Mouse (Mus musculus) cerebellum, adult 11 months (tissue): Measurements from ENCODE around the gene Cip2a.
A peak's percentile ranks its signal among the peaks of the same experiment; 100 is the strongest.

Experiments used
- DNase-seq: peaks from one replicate; pipeline ENCODE4 v3.0.0; 2022

Cip2a gene

DNA sequence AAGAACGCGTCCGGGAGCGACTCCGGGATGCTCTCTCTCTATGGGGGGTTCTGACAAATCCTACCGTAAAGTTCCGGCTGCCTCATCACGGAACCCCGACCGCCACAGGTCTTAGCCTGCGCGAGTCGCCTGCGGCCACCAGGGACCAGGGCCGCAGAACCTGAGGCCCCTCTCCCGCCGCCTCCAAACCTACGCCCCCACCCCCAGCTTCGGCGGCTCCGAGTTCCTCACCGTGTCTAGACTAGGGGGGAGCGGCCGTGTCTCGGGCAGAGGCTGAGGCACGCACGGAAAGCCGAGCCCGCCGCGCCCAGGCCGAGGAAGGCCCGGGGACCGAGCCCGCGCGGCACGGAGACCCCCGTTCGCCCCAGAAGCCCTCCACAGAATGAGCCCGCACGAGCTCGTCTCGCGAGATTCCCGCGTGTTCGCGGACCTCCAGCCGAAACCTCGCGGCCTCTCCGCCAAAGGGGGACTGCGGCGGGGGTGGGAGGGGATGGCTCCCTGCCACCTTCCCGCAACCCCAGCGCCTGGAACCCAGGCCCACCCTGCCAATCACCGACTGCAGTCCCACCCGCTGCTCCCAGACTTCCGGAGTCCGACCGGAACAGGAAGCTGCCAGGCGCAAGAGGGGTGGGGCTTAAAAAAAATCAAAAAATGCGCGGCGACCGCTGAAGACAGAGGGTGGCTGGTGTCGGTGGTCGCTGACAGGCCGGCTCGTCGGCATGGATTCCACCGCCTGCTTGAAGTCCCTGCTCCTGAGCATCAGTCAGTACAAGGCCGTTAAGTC, at the start of gene Cip2a, which contains the start of gene Dzip3:
Gene Cip2a, plus strand, starts transcription at position 627 of the 784 bp plus-strand sequence.
Gene Dzip3, minus strand, starts transcription at position 607 of the 784 bp plus-strand sequence.
- DNase-seq, result peak; percentile 85

- no peak for DNase-seq
These were observed 21.0 kb upstream of the Cip2a start for GRCm38 (mm10) chr16:48972996-48973395.

- DNase-seq, result no peak
These were observed 20.4 kb upstream of the Cip2a start for GRCm38 (mm10) chr16:48973548-48973947.

DNA sequence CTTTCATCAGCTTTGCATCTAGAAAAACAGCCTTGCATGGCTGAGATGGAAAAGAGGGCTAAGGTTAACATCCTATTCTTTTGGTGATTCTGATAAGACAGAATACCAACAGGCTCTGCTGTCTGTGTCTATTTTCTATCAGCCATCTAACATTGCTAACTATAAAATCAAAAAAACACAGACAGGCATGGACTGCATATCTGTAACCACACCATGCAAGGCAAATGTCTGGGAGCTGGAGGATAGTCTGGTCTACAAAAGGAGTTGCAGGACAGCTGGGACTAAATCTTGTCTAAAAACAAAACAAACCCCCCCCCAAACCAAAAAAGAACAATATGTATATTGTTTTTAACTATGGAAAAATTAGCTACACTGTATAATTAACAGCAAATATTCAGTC, 14.0 kb upstream of the Cip2a start:
- DNase-seq, result no peak

- DNase-seq, result no peak
These were observed 8.9 kb upstream of the Cip2a start for GRCm38 (mm10) chr16:48985034-48985627.

DNA sequence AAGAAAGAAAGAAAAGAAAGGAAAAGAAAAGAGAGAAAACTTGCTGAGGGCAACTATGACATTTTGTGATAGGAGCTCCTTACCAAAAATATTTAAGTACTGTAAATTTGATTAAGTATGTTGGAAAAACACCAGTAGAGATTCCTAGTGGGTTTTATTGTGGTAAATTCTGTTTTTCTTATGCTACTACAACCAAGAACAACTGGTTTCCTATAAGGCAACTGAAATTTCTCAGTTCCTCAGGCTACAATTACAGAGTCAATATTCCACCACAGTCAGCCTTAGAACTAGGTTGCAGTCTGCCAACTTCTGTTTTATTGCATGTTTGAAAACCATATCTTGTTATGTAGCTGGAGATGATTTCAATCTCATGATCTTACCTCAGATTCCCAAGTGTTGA, 4.3 kb upstream of the Cip2a start:
- DNase-seq, result no peak

DNA sequence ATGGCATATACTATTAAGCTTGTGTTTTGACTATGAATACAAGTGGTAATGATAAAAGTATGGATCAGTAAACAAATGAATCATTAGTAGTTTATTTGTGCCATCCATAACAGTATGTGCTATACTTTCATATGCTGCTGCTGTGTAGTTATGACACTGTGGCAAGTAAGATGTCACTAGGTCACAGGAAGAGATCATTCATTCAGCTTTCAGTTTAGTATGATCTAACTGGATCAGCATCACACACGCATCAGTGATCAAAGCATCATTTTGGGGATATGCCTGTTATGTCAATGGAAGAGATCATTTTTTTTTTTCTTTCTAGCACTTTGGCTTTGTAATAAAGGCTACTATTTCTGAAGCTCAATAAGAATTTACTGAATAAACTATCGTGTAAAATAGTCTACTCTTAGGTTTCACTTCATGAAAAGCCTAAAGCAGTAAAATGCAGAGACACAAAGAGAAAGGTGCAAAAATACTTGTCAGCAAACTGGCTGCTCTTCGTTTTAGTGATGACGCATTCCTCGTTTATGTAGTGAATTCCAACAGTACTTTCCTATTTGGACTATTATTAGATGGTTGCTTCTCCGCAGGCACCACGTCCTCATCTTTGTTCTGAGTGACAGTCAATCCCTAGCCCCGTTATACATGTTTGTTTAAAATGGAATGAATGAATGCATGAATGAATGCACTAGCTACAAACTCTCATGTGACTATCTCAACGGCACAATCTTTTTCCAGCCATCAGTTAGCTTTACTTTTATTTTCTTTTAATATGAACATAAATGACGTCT, 1.4 kb upstream of the Cip2a start:
- DNase-seq, result no peak

- DNase-seq, result no peak
These were observed 790 bp upstream of the Cip2a start for GRCm38 (mm10) chr16:48993231-48993558.

DNA sequence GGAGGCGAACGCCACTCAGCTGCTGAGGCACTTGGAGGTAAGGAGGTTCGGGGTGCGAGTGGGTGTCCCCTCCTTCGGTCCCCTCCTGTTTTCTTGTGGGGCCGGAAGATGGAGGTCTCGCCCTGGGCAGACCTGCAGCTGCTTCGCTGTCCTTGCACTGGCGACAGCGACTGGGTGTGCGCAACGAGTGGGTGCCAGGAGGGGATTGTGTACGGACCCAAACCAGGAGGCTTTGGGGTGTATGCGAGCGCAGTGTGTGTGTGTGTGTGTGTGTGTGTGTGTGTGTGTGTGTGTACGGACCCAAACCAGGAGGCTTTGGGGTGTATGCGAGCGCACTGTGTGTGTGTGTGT, 333 bp downstream of the Cip2a start:
- no peak for DNase-seq

GRCm38 (mm10) chr16:49004151-49004550, 10.2 kb downstream of the Cip2a start:
- no peak for DNase-seq

DNA sequence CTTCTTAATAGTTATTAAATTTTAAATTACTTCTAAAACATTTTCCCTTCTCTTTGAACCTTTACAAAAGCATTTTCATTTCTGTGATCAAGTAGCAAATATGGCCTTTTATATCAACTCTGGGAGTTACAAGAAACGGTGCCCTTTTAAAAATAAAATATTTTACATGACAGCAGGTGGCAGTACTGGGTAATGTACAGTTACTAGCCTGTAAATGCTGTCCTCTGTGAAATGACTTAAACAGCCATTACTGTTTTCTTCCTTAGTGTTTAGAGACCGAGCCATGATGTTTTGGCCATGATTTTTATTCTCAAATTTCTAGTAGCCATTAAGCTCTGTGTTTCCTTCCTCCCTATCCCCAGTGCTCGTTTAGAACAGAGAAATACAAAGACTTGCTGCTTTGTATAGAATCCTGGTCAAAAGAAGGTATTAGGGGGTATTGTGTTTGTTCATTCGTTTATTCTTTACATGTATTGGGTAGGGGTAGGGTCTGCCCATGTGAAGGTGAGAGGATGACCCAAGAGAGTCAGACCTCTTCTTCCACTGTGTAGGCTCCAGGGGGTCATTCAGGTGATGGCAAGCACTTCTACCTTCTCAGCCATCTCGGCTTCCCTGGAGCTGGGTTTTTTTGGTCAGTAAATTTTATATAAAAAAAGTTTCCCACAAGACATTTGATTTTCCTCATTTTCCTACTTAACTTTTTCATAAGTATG, 22.8 kb downstream of the Cip2a start:
- no peak for DNase-seq

DNA sequence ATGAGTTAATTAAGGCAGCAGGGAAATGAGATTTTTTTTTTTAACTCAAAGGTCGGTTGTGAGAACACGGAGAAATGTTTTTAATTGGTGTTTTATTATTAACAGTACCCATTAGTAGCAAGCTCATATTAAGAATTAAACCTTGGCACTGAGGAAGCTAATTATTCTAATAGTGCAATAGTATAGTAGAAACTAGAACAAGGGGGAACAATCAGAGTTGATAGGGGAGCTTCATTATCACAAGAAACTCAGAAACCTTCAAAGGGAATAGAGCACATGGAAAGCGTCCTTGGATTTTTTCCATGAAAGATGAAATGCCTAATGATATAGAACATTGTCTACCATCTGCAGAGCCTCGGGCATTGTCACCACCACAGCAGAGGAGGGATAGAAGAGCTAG, 41.9 kb downstream of the Cip2a start:
- DNase-seq, result no peak

DNA sequence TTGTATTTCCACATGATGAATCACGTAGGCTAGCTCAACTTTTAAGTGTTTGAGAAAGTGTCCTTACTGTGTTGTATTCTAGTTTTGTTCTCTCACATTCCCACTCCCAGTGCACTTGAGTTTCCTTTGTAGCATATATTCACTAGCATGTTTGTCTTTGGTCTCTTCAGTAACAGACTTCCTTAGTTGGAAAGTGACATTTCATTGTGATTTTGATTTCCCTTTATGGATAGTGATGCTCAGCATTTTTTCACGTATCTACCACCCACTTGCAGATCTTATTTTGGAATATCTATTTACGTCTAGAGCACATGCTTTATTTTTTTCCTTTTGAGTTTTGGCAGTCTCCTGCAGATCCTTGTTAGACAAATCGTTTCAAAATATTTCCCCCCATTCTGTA, 43.8 kb downstream of the Cip2a start:
- no peak for DNase-seq

DNA sequence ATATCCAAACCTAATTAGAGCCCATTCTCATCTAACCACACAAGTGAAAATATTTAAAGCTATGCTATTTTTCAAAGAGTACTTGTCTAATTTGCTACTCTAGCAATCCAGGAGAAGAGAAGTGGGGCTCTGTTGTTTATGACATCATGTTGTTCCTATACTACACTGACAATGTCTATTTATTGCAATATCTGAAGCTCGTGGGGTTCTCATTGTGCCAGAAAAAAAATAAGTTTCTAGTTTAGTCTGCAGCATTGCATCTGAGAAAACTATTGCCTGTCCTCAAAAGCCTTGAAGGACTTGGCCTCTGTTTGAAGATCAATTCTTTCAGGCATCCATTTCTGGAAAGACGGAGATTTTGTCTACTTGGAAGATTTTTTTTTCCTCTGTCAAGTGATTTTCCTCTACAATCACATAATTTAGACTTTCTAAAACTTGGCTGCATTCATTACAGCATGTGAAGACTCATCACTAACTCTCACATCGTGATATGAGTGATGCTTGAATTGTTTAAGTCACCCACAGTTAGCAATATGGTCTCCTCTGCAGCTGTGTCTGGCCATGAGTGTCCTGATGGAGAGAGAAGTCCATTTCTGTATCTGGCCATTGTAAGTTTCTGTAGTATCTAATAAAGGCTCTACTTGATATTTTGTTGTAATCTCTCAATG, 46.7 kb downstream of the Cip2a start:
- DNase-seq, result no peak

DNA sequence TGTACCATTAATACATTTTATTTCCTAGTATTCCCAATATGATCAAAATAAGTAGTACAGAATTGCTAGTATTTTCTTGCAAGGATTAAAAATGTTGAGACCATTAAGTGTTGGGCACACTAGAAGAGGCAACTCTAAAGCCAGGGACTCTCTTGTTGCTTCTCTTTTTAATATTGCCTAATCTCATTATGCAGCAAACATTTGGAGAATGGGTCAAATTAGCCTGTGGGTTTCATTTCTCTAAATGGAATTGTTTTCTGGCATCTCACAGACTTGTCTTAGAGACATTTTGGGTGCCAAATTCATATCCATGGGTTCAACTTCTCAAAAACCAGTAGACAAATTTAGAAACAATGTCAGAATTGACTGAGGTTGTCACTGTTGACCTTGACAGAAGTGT, 55.2 kb downstream of the Cip2a start:
- no peak for DNase-seq

DNA sequence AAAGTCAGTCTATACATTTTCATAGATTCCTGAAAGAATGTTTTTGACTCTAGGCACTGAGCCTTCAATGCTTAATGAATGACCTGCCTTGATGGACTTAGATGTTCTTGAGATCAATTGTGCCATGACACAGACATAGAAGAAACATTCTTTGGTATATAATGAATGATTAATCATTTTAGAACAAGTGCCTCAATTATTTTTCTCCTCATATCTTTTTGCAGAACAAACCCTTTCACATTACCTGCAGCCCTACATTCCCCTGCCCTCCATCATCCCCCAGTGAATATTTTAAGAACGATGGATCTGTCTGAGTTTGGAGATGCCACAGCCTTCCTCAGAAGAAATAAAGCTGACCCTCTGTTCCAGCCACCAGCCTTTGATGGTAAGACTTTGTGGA, 63.2 kb downstream of the Cip2a start, which contains the start of gene Myh15:
Gene Myh15, plus strand, starts transcription at position 301 of the 400 bp plus-strand sequence.
- no peak for DNase-seq
